Mouse (Mus musculus): ENCODE results near the gene Numa1.
"Not testable (repeated sequence)": the region's sequence is repeated elsewhere in the genome, so short reads cannot be mapped to it uniquely, and the experiment has no call there.

Numa1 gene

GRCm38 (mm10) chr7:102042314-102042713 lies 108.4 kb downstream of the Numa1 start:
- no peak for DNase-seq (ENCODE audit: low spot score in 2 of 2)

- DNase-seq (ENCODE audit: low spot score in 2 of 2), result not testable (repeated sequence)
These were observed 114.6 kb downstream of the Numa1 start for GRCm38 (mm10) chr7:102048524-102048923.

- DNase-seq (ENCODE audit: low spot score in 2 of 2), result no peak
These were observed 127.4 kb downstream of the Numa1 start for GRCm38 (mm10) chr7:102061353-102061752.

GRCm38 (mm10) chr7:102062203-102062602 lies 128.3 kb downstream of the Numa1 start:
- no peak for DNase-seq (ENCODE audit: low spot score in 2 of 2)

GRCm38 (mm10) chr7:102063891-102064290 lies 130.0 kb downstream of the Numa1 start:
- DNase-seq (ENCODE audit: low spot score in 2 of 2), result no peak

All from spleen, postnatal 36 days (tissue).